Mouse (Mus musculus): ENCODE data around the gene a. TPM values are rescaled to one million over a fixed set of nuclear protein-coding genes. Genes with fewer than 3 reads are reported as not detected.

a gene
- polyA plus RNA-seq, 1 experiment from 2014 or later: not detected

GRCm38 (mm10) chr2:155093418-155093817 lies 302.2 kb downstream of the a start:
- no peak overlapping the region for H3K4me2 ChIP-seq (ENCODE audit: low read depth, low read length)
- no peaks in the 10 kb centered on the region for H3K36me3 ChIP-seq (ENCODE audit: control insufficient read depth, insufficient read depth, low read length)
- no peaks in the 10 kb centered on the region for H3K27me3 ChIP-seq (ENCODE audit: control insufficient read depth, insufficient read depth, low read depth, low read length)
- H3K9me3 ChIP-seq (ENCODE audit: control insufficient read depth, low read length): no peaks in the 10 kb centered on the region
- H3K9ac ChIP-seq (ENCODE audit: low read length): no peak overlapping the region
- no peak overlapping the region for H3K4me3 ChIP-seq (ENCODE audit: low read length)
- no peak overlapping the region for H3K27ac ChIP-seq (ENCODE audit: low read length)
- ATAC-seq (ENCODE audit: low read depth): no peak
- 19% methylated on average over 4 of the region's 4 CpGs for WGBS
- H3K4me1 ChIP-seq (replicated peaks; ENCODE audit: control insufficient read depth, insufficient read depth, low read length): no peaks in the 10 kb centered on the region

DNA sequence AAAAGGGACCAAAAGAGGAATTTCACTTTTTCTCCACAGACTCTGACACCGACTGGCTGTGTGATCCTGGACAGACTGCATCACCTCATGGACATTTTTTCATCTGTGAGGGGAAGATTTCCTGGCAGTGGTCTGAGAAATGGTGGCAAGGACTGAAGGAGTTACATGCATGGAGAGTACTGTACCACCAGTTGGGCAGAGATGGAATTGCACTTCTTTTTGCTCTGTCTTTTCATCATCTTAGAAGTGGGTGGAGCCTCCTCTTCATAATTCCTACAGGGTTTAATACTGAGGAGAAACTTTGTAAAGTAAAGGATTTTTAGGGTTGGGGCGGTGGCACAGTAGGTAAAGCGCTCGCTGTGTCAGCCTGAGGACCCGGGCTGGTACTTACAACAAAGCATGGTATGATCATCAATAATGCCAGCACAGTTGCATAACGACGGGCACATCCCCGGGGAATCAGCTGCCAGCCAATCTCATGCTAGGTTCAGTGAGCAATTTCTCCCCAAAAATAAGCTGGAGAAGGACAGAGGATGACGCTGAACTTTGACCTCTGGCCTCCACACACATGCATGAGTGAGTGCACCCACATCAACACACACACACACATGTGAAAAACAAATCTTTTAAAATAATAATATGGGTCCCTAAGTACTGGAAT lies 307.6 kb downstream of the a start:
- no peak for ATAC-seq (ENCODE audit: low read depth)
- Histone ChIP-seq H3K9me3 (ENCODE audit: control insufficient read depth, low read length) (no peaks in the 10 kb centered on the region), H3K9ac (ENCODE audit: low read length) (no peak overlapping the region), H3K4me1 (replicated peaks; ENCODE audit: control insufficient read depth, insufficient read depth, low read length) (no peaks in the 10 kb centered on the region), H3K27ac (ENCODE audit: low read length) (no peak overlapping the region), H3K36me3 (ENCODE audit: control insufficient read depth, insufficient read depth, low read length) (no peaks in the 10 kb centered on the region), H3K4me2 (ENCODE audit: low read depth, low read length) (no peak overlapping the region), H3K4me3 (ENCODE audit: low read length) (no peak overlapping the region), H3K27me3 (ENCODE audit: control insufficient read depth, insufficient read depth, low read depth, low read length) (no peaks in the 10 kb centered on the region)
- WGBS: 88% methylated on average over 9 of the region's 9 CpGs

- Histone ChIP-seq H3K9ac (ENCODE audit: low read length) (no peak overlapping the region), H3K9me3 (ENCODE audit: control insufficient read depth, low read length) (no peaks in the 10 kb centered on the region), H3K4me2 (ENCODE audit: low read depth, low read length) (no peak overlapping the region), H3K36me3 (ENCODE audit: control insufficient read depth, insufficient read depth, low read length) (no peaks in the 10 kb centered on the region), H3K4me1 (replicated peaks; ENCODE audit: control insufficient read depth, insufficient read depth, low read length) (no peaks in the 10 kb centered on the region), H3K4me3 (ENCODE audit: low read length) (no peak overlapping the region), H3K27ac (ENCODE audit: low read length) (no peak overlapping the region), H3K27me3 (ENCODE audit: control insufficient read depth, insufficient read depth, low read depth, low read length) (no peaks in the 10 kb centered on the region)
- ATAC-seq (ENCODE audit: low read depth): no peak
- 60% methylated on average over 7 of the region's 7 CpGs for WGBS
Observed at GRCm38 (mm10) chr2:155099421-155099820, 308.2 kb downstream of the a start.

DNA sequence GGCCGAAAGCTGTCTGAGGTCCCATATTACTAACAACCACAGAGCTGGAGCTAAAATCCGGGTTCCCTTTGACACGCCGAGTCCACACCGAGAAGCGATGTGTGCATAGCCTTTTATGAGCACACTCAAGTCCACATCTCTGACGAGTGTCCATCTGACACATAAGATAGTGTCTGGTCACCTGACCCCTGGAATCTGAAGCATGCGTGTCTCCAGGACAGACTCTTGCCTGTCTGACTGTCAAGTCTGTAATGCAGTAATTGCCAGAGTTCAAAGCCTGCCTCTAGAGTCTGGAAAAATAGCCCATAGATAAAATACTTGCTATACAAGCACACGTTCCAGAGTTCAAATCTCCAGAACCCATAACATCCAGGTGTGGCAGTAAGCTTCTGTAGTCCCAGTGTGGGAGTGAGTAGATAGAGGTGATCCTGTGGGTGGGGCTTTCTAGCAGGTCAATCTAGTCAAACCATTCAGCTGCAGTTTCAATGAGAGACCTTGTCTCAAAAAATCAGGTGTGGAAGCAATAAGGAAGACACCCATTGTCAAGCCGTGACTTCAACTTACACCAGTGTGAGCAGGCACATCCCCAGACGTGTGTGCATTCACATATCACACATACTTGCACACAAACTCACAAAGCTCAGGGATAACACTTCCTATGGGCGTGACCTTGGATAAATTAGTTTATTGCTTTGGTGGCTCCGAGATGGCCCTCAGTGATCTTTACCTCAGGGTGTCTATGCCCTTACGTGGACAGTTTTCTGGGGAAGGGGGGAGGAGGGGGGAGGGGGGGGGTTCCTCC lies 309.0 kb downstream of the a start:
- Histone ChIP-seq H3K4me2 (ENCODE audit: low read depth, low read length) (no peak overlapping the region), H3K27ac (ENCODE audit: low read length) (no peak overlapping the region), H3K9me3 (ENCODE audit: control insufficient read depth, low read length) (no peaks in the 10 kb centered on the region), H3K4me3 (ENCODE audit: low read length) (no peak overlapping the region), H3K4me1 (replicated peaks; ENCODE audit: control insufficient read depth, insufficient read depth, low read length) (no peaks in the 10 kb centered on the region), H3K36me3 (ENCODE audit: control insufficient read depth, insufficient read depth, low read length) (no peaks in the 10 kb centered on the region), H3K27me3 (ENCODE audit: control insufficient read depth, insufficient read depth, low read depth, low read length) (no peaks in the 10 kb centered on the region), H3K9ac (ENCODE audit: low read length) (no peak overlapping the region)
- 63% methylated on average over 14 of the region's 14 CpGs for WGBS
- no peak for ATAC-seq (ENCODE audit: low read depth)

Other genes starting within 250 kb of the a start
- 0.54 and 1.1 TPM in 2 replicates for gene 1700003F12Rik, start 244.3 kb upstream of the a start, polyA plus RNA-seq (2015; fragmentation: Nextera tagmentation; extraction: Ambion mirVana)
- gene Actl10, start 239.6 kb upstream of the a start, polyA plus RNA-seq (2015; fragmentation: Nextera tagmentation; extraction: Ambion mirVana): 0.33 and 0.35 TPM in 2 replicates
- 2.7 and 4.4 TPM in 2 replicates for gene Necab3, start 232.5 kb upstream of the a start, polyA plus RNA-seq (2015; fragmentation: Nextera tagmentation; extraction: Ambion mirVana)
- gene E2f1, start 221.5 kb upstream of the a start, polyA plus RNA-seq (2015; fragmentation: Nextera tagmentation; extraction: Ambion mirVana): 15.6 and 21.3 TPM in 2 replicates
- gene Pxmp4, start 187.7 kb upstream of the a start, polyA plus RNA-seq (2015; fragmentation: Nextera tagmentation; extraction: Ambion mirVana): 31.4 and 33.1 TPM in 2 replicates
- 0.88 and 1.0 TPM in 2 replicates for gene Zfp341, start 178.1 kb upstream of the a start, polyA plus RNA-seq (2015; fragmentation: Nextera tagmentation; extraction: Ambion mirVana)
- 0.48 TPM in 1 of 2 replicates, not detected in the other for gene 4930519P11Rik, start 178.0 kb upstream of the a start, polyA plus RNA-seq (2015; fragmentation: Nextera tagmentation; extraction: Ambion mirVana)
- gene Chmp4b, start 139.7 kb upstream of the a start, polyA plus RNA-seq (2015; fragmentation: Nextera tagmentation; extraction: Ambion mirVana): 19.3 and 22.6 TPM in 2 replicates
- not detected in 2 replicates for gene Gm14214, start 21.4 kb upstream of the a start, polyA plus RNA-seq (2015; fragmentation: Nextera tagmentation; extraction: Ambion mirVana)
- gene Raly, start 306 bp upstream of the a start, polyA plus RNA-seq (2015; fragmentation: Nextera tagmentation; extraction: Ambion mirVana): 38.7 and 43.4 TPM in 2 replicates
- 68.5 and 82.1 TPM in 2 replicates for gene Eif2s2, start 101.5 kb downstream of the a start, polyA plus RNA-seq (2015; fragmentation: Nextera tagmentation; extraction: Ambion mirVana)
- 0.21 and 0.35 TPM in 2 replicates for gene Gm14226, start 226.9 kb downstream of the a start, polyA plus RNA-seq (2015; fragmentation: Nextera tagmentation; extraction: Ambion mirVana)